Mouse (Mus musculus) intestine, postnatal 0 days (tissue): Measurements from ENCODE around the gene Hydin. TPM values are rescaled to one million over a fixed set of nuclear protein-coding genes. Genes with fewer than 3 reads are reported as not detected.

Experiments
- ATAC-seq: fragments of 200-750 bp; cut with Nextera tagmentation; 2 replicates; pipeline ENCODE4 v1.8.0; 2017; ENCODE audit warnings: mild to moderate bottlenecking, moderate TSS enrichment, moderate library complexity
- H3K27ac ChIP-seq: fragments of 300-500 bp; sonication (generic); 2 replicates; pipeline ENCODE4 v1.5.1; 2014; ENCODE audit warnings: mild to moderate bottlenecking, low read depth, low read length, moderate library complexity
- H3K27me3 ChIP-seq: fragments of 300-500 bp; sonication (generic); replicated peaks from 2 replicates; pipeline ENCODE4 v1.6.1; 2014; ENCODE audit warnings: low read length, mixed read lengths; ENCODE audit not compliant: control insufficient read depth, insufficient read depth
- H3K36me3 ChIP-seq: fragments of 300-500 bp; sonication (generic); 2 replicates; pipeline ENCODE4 v1.6.1; 2014; ENCODE audit warnings: mild to moderate bottlenecking, moderate library complexity; ENCODE audit not compliant: control insufficient read depth, insufficient read depth
- H3K4me1 ChIP-seq: fragments of 300-500 bp; sonication (generic); replicated peaks from 2 replicates; pipeline ENCODE4 v1.6.1; 2014; ENCODE audit warnings: antibody characterized with exemption, low read length, mixed read lengths; ENCODE audit not compliant: control insufficient read depth, insufficient read depth
- H3K4me2 ChIP-seq: fragments of 300-500 bp; sonication (generic); replicated peaks from 2 replicates; pipeline ENCODE4 v1.6.1; 2014; ENCODE audit warnings: low read depth, mild to moderate bottlenecking, moderate library complexity
- H3K4me3 ChIP-seq: fragments of 300-500 bp; sonication (generic); 2 replicates; pipeline ENCODE4 v1.5.1; 2014; ENCODE audit warnings: low read depth, low read length
- H3K9ac ChIP-seq: fragments of 300-500 bp; sonication (generic); 2 replicates; pipeline ENCODE4 v1.6.1; 2014; ENCODE audit warnings: mild to moderate bottlenecking, low read depth, low read length
- H3K9me3 ChIP-seq: fragments of 300-500 bp; sonication (generic); 2 replicates; pipeline ENCODE4 v1.6.1; 2016; ENCODE audit warnings: mixed run types; ENCODE audit not compliant: control insufficient read depth
- CTCF ChIP-seq: sonication (generic); IDR thresholded peaks from 2 replicates; pipeline ENCODE4 v1.5.1; 2016; ENCODE audit warnings: low read depth, mild to moderate bottlenecking, control low read depth, antibody characterized with exemption, moderate library complexity
- WGBS: fragments of 180-500 bp; shearing (Covaris S2); extraction: QIAGEN DNeasy Blood & Tissue Kit; methylation state at CpG from one replicate; pipeline ENCODE4 v1.1.7; 2014; 5-methylcytosine and 5-hydroxymethylcytosine counted together
- polyA plus RNA-seq: library from polyadenylated mRNA; unstranded; fragments of >200 nt; fragmentation: Nextera tagmentation; extraction: Ambion mirVana; gene quantifications from 2 replicates; pipeline ENCODE4 v1.2.1, GENCODE M21; 2015

Gene Hydin
- polyA plus RNA-seq, 1 experiment from 2014 or later: 0.07 TPM

GRCm38 (mm10) chr8:110270659-110271058, 3.9 kb downstream of the Hydin start:
- Histone ChIP-seq H3K27ac (no peak overlapping the region), H3K9me3 (no peaks in the 10 kb centered on the region), H3K9ac (no peak overlapping the region), H3K4me1 (peaks cover 4% of the 10 kb centered on the region; the same call in 1 of the 2 replicates), H3K27me3 (no peaks in the 10 kb centered on the region), H3K36me3 (no peaks in the 10 kb centered on the region), H3K4me2 (no peak overlapping the region), H3K4me3 (no peak overlapping the region)
- no peak for ATAC-seq
- WGBS: 85% methylated on average over 4 of the region's 4 CpGs
- no peak for TF ChIP-seq CTCF

DNA sequence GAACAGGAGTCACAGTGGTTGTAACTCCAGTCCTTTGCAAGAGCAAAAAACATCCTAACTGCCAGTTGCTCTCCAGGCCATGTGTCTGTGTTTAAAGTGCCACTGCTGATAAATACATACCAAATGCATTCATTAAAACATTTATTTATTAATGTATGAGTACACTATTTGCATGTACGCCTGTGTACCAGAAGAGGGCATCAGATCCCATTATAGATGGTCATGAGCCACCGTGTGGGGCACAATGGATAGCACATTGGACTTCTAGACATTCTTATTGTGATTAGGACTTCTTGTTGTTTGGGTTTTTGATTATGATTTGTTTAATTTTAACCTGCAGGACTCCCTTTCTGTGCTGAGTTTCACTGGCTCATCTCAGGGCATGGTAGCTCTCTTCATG, 6.6 kb downstream of the Hydin start:
- Histone ChIP-seq H3K4me3 (no peak overlapping the region), H3K4me1 (no peaks in the 10 kb centered on the region), H3K27ac (no peak overlapping the region), H3K36me3 (no peaks in the 10 kb centered on the region), H3K9ac (no peak overlapping the region), H3K4me2 (no peak overlapping the region), H3K9me3 (no peaks in the 10 kb centered on the region), H3K27me3 (no peaks in the 10 kb centered on the region)
- no peak for ATAC-seq
- WGBS: 63% methylated on average over 2 of the region's 2 CpGs
- TF ChIP-seq CTCF: peak; percentile 40

GRCm38 (mm10) chr8:110275465-110276258, 8.9 kb downstream of the Hydin start:
- TF ChIP-seq CTCF: no peak
- Histone ChIP-seq H3K27ac (no peak overlapping the region), H3K27me3 (no peaks in the 10 kb centered on the region), H3K4me3 (no peak overlapping the region), H3K4me2 (no peak overlapping the region), H3K9me3 (no peaks in the 10 kb centered on the region), H3K9ac (no peak overlapping the region), H3K4me1 (no peaks in the 10 kb centered on the region), H3K36me3 (no peaks in the 10 kb centered on the region)
- WGBS: 81% methylated on average over 21 of the region's 21 CpGs
- ATAC-seq: no peak

- no peaks in the 10 kb centered on the region for H3K9me3 ChIP-seq
- H3K27ac ChIP-seq: no peak overlapping the region
- no peaks in the 10 kb centered on the region for H3K4me1 ChIP-seq
- no peak for ATAC-seq
- WGBS: 72% methylated on average over 1 of the region's 1 CpGs
- no peaks in the 10 kb centered on the region for H3K36me3 ChIP-seq
- H3K27me3 ChIP-seq: no peaks in the 10 kb centered on the region
- no peak for TF ChIP-seq CTCF
- no peak overlapping the region for H3K9ac ChIP-seq
- no peak overlapping the region for H3K4me2 ChIP-seq
- H3K4me3 ChIP-seq: no peak overlapping the region
Observed at GRCm38 (mm10) chr8:110276259-110276560, 9.4 kb downstream of the Hydin start.

DNA sequence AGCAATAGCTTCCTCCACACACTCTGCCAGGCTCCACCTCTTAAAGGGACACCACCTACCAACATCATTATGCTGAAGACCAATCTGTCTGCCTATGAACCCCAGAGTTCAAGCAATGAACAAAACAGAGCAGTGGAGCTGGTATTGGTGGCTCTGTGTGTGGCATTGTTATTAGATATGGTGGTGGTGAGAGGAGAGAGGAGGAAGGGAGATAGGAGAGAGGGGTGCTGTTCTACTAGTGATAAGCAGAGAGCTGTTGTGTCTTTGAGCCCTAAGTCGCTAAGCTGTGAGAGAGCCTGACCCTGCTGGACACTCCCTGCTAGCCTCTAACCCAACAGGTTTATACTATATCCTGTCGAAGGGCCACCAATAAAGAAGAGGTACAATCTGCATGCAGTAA, 45.9 kb downstream of the Hydin start:
- Histone ChIP-seq H3K4me1 (no peaks in the 10 kb centered on the region), H3K4me2 (no peak overlapping the region), H3K9ac (no peak overlapping the region), H3K27me3 (no peaks in the 10 kb centered on the region), H3K27ac (no peak overlapping the region), H3K4me3 (no peak overlapping the region), H3K9me3 (no peaks in the 10 kb centered on the region), H3K36me3 (no peaks in the 10 kb centered on the region)
- 59% methylated on average over 2 of the region's 2 CpGs for WGBS
- no peak for TF ChIP-seq CTCF
- no peak for ATAC-seq

DNA sequence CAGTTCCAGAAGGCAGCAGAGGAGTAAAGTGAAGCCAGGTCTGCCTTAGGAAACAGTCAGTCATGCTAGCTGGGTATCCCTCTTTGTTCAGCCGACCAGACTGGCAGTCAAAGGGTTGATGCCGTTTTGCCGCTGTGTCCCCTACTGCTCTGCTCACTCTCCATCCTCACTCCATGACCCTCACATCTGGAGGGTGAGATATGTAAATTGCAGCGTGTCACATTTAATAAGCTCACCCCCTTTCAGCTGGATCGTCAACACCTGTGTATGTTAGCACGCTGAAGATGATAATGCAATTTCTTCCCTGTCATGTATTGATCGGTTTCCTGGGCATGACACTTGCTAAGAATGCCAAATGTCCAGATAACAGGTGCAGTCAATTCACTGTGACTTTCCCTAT, 49.0 kb downstream of the Hydin start:
- 64% methylated on average over 7 of the region's 7 CpGs for WGBS
- Histone ChIP-seq H3K9ac (no peak overlapping the region), H3K4me2 (no peak overlapping the region), H3K27ac (no peak overlapping the region), H3K36me3 (no peaks in the 10 kb centered on the region), H3K9me3 (no peaks in the 10 kb centered on the region), H3K4me3 (no peak overlapping the region), H3K27me3 (no peaks in the 10 kb centered on the region), H3K4me1 (no peaks in the 10 kb centered on the region)
- no peak for ATAC-seq
- no peak for TF ChIP-seq CTCF
